Mouse (Mus musculus) bone marrow, adult 2 months (tissue): ENCODE measurements around the gene Glrx5. TPM values are rescaled to one million over a fixed set of nuclear protein-coding genes. Genes with fewer than 3 reads are reported as not detected.

Experiments
- H3K27ac ChIP-seq: fragments of 200-500 bp; 2 replicates; pipeline ENCODE4 v1.5.1; 2012; ENCODE audit warnings: low read depth, mild to moderate bottlenecking, control low read depth, inconsistent platforms, low read length; ENCODE audit not compliant: control insufficient read depth, poor library complexity, insufficient read depth
- H3K4me1 ChIP-seq: fragments of 200-500 bp; 2 replicates; pipeline ENCODE4 v1.6.1; 2011; ENCODE audit warnings: low read length; ENCODE audit not compliant: control insufficient read depth, insufficient read depth
- H3K4me3 ChIP-seq: fragments of 200-500 bp; replicated peaks from 2 replicates; pipeline ENCODE3; 2011; ENCODE audit warnings: mild to moderate bottlenecking, low read depth, low read length, control low read depth; ENCODE audit not compliant: control insufficient read depth
- CTCF ChIP-seq: fragments of 200-500 bp; IDR thresholded peaks from 2 replicates; pipeline ENCODE4 v1.5.1; 2011; ENCODE audit warnings: low read length, control low read depth; ENCODE audit not compliant: control insufficient read depth, insufficient read depth
- POLR2A ChIP-seq: fragments of 200-500 bp; IDR thresholded peaks from 2 replicates; pipeline ENCODE4 v1.6.1; 2011; ENCODE audit warnings: low read depth, mild to moderate bottlenecking, control low read depth, low read length, borderline replicate concordance; ENCODE audit not compliant: control insufficient read depth
- WGBS: fragments of 180-500 bp; shearing (Covaris S2); methylation state at CpG from one replicate; pipeline ENCODE4 v1.1.7; 2018; 5-methylcytosine and 5-hydroxymethylcytosine counted together
- polyA plus RNA-seq: library from polyadenylated mRNA; stranded (reverse); fragments of >200 nt; gene quantifications from 2 replicates; pipeline ENCODE4 v1.2.4, GENCODE M21; 2011; ENCODE audit warnings: low replicate concordance; ENCODE audit not compliant: missing spikeins, insufficient read depth, insufficient read length

The Glrx5 gene
- polyA plus RNA-seq, 1 experiment = 274 TPM

- 76% methylated on average over 8 of the region's 8 CpGs for WGBS
- peaks cover 17% of the 10 kb centered on the region for H3K4me1 ChIP-seq
- no peak overlapping the region for H3K27ac ChIP-seq
- TF ChIP-seq CTCF (no peak), POLR2A (no peak)
- no peak overlapping the region for H3K4me3 ChIP-seq
These were observed 39.6 kb upstream of the Glrx5 start for GRCm38 (mm10) chr12:104992838-104993237.

- Histone ChIP-seq H3K4me3 (no peak overlapping the region), H3K4me1 (peaks cover 20% of the 10 kb centered on the region), H3K27ac (no peak overlapping the region)
- WGBS = 62% methylated on average over 12 of the region's 12 CpGs
- no peak for TF ChIP-seq CTCF
- no peak for TF ChIP-seq POLR2A
These were observed 37.1 kb upstream of the Glrx5 start for GRCm38 (mm10) chr12:104995259-104995876.

GRCm38 (mm10) chr12:104996012-104996728 is 36.3 kb upstream of the Glrx5 start:
- Histone ChIP-seq H3K27ac (no peak overlapping the region; the same call in 1 of the 2 replicates), H3K4me1 (peaks cover 19% of the 10 kb centered on the region)
- 65% methylated on average over 9 of the region's 9 CpGs for WGBS

GRCm38 (mm10) chr12:104997159-104997558 is 35.3 kb upstream of the Glrx5 start:
- 54% methylated on average over 10 of the region's 10 CpGs for WGBS
- no peak overlapping the region for H3K27ac ChIP-seq
- H3K4me1 ChIP-seq = peaks cover 22% of the 10 kb centered on the region
- no peak for TF ChIP-seq POLR2A
- no peak overlapping the region for H3K4me3 ChIP-seq

More at GRCm38 (mm10) chr12:104996012-104996728, 36.3 kb upstream of the Glrx5 start:
- no peak overlapping the region for H3K4me3 ChIP-seq
- TF ChIP-seq POLR2A (no peak), CTCF (no peak)

GRCm38 (mm10) chr12:104997641-104998293 is 34.7 kb upstream of the Glrx5 start:
- Histone ChIP-seq H3K27ac (no peak overlapping the region), H3K4me3 (no peak overlapping the region), H3K4me1 (peaks cover 21% of the 10 kb centered on the region)
- TF ChIP-seq POLR2A = no peak
- no peak for TF ChIP-seq CTCF
- WGBS = 21% methylated on average over 10 of the region's 10 CpGs

- Histone ChIP-seq H3K4me1 (peaks cover 19% of the 10 kb centered on the region), H3K27ac (no peak overlapping the region), H3K4me3 (no peak overlapping the region)
- TF ChIP-seq POLR2A = no peak
- no peak for TF ChIP-seq CTCF
- WGBS = 79% methylated on average over 6 of the region's 6 CpGs
These were observed 33.9 kb upstream of the Glrx5 start for GRCm38 (mm10) chr12:104998541-104998940.

- no peak overlapping the region for H3K27ac ChIP-seq
- peaks cover 21% of the 10 kb centered on the region for H3K4me1 ChIP-seq
- 18% methylated on average over 8 of the region's 8 CpGs for WGBS
- H3K4me3 ChIP-seq = no peak overlapping the region
- no peak for TF ChIP-seq CTCF
- no peak for TF ChIP-seq POLR2A
These were observed 33.3 kb upstream of the Glrx5 start for GRCm38 (mm10) chr12:104999171-104999570.
